Mouse (Mus musculus): ENCODE measurements around the gene Hsp90b1.
"Not testable (repeated sequence)": the region's sequence is repeated elsewhere in the genome, so short reads cannot be mapped to it uniquely, and the experiment has no call there.

Gene Hsp90b1

DNA sequence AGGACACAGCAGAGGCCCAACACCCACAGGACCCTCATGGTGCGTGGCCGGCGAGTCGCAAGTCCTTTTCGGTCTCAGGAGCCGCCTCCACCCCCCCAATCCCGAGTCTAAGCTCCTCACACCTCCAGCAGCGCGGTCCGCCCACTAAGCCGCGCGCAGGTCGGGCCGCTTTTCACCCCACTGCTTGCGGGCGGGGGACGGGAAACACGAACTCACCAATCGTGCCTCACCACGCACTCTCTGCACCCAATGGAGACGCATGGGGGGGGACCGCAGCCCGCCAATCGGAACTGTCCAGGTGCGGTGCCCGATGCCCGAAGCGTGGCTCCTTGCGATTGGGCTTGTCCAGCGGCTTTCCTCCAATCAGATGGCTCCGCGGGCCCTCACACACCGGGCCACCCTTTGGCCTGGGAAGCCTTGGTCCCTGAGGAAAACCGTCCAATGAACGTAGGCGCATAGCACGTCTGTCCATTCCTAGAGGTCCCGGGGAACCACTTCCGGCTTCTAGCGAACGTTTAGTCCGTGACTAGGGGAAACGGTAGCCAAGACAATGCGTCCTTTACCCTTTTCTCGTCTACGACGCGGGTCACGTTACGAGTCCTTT, at the start of gene Hsp90b1, which contains the start of gene Ttc41:
Hsp90b1 (minus strand) TSS at position 192 of the 604 bp plus-strand sequence.
Ttc41 (plus strand) TSS at position 494 of the 604 bp plus-strand sequence.
- DNase-seq (ENCODE audit: low spot score): peak; percentile 100

DNA sequence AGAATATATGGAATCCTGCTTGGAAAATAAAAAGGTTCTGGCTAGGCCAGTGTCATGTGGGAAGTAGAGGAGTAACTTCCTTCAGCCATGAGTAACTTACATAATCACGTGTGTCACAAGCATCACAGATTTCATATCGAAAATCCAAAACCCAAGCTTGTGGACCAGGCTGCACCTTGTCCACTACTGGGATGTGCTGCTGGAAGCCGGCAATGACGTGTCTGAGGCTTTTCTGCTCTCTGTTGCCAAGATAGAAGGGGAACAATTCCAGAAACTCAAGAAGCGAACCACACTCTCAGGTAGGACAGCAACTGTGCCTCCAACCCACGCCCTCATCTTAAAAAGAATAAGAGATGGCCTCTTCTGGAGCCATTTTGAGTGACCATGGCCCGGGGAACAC, 39.0 kb upstream of the Hsp90b1 start:
- no peak for DNase-seq (ENCODE audit: low spot score)

DNA sequence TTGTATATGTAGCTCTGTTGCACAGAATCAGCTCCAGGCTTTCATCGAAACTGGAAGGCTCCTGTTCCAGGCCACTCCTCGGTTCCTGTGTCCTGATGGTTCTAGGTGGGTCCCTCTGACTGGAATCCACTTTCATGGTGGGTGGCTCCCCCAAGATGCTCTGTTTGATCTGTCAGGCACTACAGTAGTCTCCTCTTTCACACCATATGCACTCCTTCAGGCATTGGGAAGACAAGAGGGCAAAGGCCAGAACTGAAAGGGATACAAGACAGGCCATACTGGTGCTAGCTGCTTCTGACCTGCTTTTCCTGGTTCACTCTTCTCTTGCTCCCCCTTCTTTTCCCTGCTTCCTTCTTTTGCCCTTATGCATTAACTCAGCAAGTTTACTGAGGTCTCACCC, 37.6 kb upstream of the Hsp90b1 start:
- no peak for DNase-seq (ENCODE audit: low spot score)

DNA sequence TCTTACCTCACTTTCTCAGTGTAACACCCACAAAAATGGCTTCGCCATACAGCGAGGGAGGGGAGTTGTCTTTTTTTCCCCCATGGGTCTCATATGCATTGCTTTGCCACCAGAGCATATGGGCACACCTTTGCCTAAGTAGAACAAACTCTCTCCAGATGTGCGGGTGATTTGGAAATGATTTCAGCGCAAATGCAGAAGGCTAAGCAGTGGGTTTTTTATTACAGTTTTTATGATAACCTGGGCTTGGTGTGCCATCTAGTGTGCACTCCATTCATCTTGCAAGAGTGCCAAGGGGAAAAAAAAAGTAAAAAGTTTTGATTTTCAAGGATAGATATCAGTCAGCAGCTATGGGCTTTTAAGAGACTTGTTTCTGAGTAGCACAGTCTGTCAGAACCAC, 29.7 kb upstream of the Hsp90b1 start:
- DNase-seq (ENCODE audit: low spot score): no peak

DNA sequence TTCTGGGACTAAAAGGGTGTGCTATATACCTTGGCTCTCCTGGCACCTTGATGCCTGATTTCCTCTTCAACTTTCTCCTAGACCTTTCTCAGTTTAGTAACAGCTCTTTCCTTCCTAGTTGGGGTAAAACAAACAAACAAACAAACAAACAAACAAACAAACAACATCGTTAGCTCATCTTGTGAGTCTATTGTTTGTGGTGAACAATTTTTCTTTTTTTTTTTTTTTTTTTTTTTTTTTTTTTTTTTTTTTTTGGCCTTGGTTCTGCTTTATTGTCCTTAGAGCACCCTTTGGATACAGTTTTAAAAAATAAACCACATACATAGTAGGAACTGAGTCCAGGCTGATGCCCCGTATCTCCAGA, 26.2 kb upstream of the Hsp90b1 start:
- no peak for DNase-seq (ENCODE audit: low spot score)

DNA sequence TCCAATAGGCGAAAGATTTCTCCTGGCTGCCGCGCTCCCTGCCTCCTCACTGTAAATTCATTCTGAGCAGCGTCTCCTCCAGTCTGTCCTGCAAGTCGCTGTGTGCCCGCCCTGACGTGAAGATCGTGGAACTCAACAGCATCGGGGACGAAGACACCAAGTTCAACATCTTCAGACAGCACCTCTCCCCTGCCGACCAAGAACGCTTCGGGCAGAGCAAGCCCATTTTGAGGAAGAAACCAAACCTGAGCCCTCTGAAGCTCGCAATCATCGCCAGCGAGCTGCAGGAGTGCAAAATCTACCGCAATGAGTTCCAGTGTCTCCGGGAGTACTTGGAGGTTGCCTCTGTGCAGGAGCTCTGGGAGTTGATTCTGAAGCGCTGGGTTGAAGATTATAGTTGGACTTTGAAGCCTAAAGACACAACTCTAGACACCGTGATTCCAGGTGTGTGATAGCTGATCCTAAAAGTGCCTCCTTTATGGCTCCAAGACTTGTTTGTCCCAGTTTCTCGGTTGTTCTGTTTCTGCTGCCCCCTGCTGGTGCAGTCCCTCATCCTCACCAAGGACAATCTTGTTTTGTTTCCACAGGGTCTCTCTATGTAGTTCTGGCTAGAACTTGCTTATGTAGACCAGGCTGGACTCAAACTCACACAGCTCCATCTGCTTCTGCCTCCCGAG, 25.7 kb upstream of the Hsp90b1 start:
- DNase-seq (ENCODE audit: low spot score): peak; percentile 84

DNA sequence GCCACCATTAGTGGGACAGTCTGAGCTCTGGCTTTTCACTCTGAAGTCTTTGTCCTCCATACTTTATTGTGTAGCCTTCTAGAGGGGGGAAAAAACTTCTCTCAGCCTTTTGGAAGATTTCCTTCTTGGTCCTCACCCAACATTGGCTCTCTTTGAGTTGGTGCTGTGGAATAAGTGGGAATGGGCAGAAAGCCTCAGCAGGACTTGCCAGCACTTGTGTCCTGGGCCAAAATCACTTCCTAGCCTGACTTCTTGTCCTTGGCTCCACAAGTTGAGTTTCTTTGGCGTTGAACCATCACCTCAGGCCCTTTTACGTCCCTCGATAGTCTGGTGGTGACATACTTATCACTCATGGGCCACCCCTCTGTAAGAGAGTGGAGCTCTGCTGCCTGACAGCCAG, 22.9 kb upstream of the Hsp90b1 start:
- DNase-seq (ENCODE audit: low spot score): no peak

DNA sequence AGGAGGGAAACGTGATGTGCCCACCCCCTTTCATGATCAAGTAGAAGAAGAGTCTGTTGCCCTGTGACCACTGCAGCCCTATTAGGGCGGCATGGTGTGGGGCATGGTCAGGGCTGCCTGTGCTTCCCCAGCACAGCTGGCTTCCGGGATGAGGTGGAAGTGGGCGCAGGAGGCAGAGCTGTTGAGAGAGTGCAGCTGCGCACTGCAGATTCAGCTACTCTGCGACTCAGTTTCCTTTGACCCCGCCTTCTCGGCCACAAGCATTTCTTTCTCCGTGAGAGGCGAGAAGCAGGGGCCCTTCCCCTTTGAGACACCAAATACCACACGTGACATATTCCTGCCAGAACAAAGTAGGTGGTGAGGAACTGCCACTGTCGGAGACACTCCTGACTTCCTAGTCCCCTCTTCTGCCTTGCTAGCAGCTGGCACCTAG, 22.3 kb upstream of the Hsp90b1 start:
- DNase-seq (ENCODE audit: low spot score): peak; percentile 85

DNA sequence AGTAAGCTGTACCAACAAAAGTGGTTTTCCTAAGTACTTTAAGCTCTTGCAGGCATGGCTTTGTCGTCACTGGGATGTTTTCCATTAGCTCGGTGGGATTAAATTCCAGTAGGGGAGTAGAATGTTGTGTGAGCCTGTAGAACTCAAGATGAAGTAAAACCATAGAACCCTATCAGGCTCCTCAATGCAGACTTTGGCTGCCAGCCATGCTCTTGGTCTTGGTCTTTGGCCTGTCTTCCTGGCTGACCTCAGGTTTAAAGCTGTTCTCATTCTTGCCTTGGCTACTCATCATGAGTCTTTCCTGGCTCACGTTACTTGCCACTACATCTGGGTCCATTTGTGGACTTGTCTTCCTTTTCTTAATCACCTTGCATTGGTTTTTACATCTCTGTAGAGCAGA, 6.8 kb upstream of the Hsp90b1 start:
- DNase-seq (ENCODE audit: low spot score): no peak

DNA sequence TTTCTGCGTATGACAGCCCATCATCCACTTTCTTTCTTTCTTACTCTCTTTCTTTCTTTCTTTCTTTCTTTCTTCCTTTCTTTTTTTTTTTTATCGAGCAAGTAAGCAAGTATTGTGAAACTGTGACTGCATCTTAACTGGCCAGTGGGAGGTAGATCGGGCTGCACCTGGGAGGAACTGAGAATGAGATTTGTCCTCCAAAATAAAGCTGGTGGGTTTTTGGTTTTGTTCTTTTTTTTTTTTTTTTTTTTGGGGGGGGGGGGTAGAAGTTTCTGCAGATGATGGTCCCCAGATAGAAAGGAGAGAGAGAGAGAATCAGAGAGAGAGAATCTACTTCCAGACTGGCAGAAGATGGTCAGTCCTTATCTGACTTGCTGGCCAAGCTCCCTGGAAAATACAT, 1.8 kb upstream of the Hsp90b1 start:
- DNase-seq (ENCODE audit: low spot score): no peak

DNA sequence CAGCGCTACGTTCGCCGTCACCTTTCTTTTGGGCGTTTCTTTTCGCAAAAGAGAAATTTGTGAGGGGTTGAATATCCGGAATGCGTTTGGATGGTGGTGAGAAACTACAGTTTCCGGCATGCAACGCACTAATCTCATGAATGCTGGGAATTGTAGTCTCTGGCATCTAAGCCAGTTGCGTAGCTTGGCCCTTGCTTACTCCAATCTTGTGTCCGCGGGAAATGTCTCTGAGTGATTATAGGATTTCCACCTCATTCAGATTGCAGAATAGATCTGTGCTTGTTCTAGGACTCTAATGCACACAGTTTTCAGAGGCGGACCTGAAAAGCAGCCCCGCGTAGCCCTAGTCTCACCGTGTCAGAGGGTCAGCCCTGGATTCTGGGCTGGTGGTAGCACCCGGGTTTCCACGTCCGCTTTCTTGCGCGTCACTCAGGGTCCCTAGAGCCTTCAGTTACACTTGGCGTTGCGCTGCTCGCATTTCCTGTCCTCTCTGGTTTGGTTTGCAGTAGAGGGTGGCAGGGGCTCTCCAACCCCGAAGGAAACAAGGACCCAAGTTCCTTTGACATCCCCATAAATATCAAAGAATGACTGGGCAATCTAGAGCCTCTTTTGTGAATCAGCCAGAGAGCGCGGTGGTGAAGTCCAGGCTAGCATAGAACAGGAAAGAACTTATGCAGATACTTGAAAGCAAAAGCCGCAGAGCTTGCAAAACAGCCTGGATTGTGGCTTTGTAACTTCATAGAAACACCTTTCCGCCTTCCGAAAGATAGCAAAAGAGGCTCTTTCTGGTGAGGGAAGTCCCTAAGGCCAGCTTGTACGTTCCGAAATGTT, 828 bp upstream of the Hsp90b1 start:
- DNase-seq (ENCODE audit: low spot score): peak; percentile 93

DNA sequence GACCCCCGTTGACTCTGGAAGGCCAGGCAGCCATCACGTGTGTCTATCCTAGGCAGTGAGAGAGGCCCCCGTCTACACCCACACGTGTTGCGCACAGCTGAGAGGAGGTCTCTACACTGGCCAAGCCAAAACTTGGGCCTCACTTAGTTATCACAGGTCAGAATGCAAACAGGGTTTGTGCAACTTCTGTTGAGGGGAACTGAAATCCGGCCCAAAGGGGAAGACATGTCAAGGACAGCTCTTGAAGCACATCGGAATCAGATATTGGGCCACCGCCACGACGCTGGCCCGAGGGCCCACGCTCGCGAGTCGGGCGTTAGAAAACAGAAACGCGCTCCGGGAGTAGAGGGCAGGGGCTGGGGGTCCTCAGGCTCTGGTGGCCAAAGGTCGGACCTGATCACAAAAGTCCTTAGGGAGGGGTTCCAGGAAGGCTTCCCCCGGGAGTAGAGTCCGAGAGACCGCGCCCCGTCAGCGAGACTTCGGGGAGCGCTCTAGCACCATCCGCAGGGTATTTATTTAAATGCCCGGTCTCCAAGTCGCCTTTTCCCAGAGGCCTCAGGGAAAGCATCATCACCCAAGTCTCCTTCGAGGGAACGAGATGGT, 619 bp downstream of the Hsp90b1 start:
- DNase-seq (ENCODE audit: low spot score): peak; percentile 34

DNA sequence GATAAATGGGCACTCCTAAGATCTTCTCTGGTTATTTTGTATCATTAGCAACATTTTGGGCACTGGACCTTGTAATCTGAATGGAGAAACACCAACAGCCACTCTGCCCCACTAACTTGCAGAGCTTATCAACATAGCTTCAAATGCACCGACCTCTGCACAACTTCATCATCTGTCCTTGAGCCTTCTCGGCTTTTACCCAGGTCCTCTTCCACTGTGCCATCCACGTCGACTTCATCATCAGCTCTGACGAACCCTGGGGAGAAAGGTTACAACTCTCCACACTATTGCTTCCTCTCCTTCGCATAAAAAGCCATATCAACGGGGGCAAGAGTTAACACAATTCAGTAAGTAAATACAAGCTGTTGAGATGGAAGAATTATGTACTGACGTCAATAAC, 1.2 kb downstream of the Hsp90b1 start:
- DNase-seq (ENCODE audit: low spot score): no peak

DNA sequence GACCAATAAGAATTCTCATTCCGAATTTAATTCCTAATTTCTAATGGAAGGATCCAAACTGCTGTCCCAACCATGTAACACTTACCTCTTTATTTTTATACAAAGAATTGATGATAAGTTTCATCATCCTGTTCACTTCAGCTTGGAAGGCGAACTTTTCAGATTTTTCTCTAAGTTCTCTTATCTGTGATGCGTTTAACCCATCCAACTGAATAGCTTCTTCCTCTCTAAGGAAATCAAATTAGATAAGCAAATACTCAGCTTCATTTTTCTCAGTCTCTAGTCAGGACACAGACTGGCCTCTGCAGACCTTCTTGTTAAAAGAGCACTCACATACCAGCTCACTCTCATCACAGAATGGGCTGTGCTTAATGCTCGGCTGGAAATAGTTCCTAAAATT, 1.9 kb downstream of the Hsp90b1 start:
- DNase-seq (ENCODE audit: low spot score): no peak

DNA sequence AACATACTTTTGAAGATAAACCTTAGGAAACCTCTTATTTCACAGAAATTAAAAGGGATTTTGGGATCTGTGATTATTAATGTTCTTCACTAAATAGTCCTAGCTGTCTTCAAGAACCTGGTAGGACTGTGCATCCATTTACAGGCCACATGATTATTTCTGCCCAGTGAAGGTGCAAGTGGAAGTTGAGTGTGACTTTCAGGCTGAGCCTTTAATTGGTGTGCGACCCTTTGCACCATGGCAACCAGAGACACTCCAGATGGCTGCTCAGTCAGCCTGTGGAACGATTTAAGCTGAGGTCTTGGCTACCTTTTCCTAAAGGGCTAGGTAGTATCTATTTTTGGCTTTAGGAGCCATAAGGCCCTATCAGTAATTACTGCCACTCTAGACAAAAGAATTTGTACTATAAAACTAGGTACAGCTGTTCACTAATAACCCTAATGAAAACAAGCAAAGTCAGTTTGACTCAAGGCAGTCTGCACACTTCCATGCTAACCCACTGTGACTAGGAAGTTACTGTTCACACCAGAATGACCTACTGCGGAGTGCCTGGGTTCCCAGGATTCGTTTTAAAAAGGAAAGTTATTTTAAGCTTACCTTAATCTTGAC, 2.9 kb downstream of the Hsp90b1 start:
- DNase-seq (ENCODE audit: low spot score): no peak

DNA sequence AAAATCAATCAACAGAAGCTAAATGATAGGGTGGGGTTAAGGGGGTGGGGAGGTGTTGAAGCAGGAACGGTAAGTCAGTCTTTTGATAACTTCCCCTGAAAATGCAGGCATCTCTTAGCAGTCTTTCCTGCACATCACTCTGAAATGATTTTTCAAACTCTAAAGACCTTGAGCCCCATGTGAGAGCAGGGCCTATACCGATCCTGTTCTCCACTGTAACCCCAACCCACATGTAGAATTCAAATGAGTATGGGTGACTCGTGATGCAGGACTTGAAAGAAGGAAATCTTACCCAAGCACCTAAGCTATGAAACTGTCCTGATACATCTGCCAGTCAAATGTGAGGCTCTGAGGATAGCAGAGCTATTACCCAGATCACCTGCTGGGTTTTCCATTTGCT, 4.3 kb downstream of the Hsp90b1 start:
- DNase-seq (ENCODE audit: low spot score): no peak

DNA sequence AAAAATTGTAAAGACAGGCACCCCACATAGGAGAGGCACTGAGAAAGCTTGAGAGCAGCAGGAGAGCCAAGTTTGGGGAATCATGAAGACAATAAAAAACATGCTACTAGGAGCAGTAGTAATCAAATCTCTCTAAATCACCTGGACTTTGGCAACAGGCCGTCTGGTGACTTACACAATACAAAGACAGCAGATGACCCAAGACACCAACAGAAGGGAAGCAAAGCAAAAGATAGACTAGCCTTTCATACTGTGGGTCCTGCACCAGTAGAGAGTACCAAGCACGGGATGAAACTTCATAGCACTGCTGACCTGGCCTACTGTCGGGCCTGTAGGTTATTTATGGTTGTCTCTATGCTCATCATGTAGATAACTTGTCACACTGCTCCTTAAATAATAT, 5.1 kb downstream of the Hsp90b1 start:
- DNase-seq (ENCODE audit: low spot score): no peak

DNA sequence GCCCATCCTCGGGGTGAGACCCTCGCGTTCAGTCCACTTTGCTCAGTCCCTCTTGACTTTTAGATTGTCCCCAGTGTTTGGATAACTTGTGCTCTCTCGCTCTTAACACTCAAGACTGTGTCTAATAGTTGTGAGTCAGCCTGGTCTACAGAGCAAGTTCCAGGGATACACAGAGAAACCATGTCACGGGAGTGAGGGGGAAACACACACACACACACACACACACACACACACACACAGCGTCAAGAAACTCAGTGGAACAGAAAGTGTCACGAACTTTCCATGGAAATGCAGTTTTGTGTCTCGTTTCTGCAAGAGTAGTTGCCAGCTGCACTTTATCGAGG, 19.3 kb downstream of the Hsp90b1 start:
- not testable (repeated sequence) for DNase-seq (ENCODE audit: low spot score)

DNA sequence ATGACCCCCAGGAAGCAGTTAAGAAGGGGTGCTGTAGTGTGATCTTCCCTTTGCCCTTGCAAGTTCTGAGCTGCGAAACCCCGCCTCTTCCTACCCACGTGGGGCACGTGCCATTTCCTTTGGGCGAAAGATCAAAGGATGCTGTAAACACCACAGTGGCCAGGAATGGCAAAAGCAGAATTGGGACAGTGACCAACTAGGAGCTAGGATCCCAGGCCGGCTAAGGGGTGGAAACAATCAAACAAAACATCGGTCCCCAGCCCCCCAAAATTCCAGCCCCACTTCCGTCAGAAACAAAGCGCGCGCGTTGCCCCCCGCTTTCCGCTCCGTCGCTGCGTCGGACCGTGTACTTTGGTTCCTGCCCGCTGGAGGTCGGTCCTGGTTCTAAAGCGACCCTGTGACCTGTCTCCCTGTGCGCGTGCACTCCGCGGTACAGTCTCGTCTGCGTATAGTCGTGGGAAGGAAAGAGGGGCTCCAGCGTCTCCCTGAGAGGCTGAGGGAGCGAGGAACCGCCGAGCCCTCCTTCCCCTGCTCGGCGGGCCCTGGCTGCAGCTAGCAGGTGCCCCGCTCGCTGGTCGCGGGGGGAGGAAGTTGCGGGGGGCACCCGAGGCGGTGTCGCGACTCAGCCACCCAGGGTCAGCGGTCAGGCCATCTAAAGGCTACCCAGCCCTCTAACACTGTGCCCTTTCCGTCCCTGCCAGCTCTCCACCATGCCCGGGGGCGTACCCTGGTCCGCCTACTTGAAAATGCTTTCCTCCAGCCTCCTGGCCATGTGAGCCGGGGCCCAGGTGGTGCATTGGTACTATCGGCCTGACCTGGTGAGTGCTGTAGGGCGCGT, 19.9 kb downstream of the Hsp90b1 start:
- peak; percentile 69 for DNase-seq (ENCODE audit: low spot score)

DNA sequence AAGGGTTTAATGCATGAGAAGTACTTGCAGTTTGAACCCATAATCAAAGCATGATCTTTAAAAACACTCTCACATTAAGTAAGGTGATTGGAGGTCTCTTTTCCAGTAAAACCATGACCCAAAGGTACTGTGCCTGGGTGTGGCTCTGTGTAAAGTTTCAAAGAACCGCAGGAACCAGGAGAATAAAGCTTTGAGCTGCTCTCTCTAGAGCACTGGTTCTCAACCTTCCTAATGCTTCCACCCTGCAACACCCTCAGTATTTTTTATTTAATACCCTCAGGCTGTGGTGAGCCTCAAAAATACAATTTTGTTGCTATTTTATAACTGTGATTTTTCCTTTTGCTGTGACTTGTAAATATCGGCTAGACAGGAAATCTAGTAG, 20.5 kb downstream of the Hsp90b1 start:
- not testable (repeated sequence) for DNase-seq (ENCODE audit: low spot score)

DNA sequence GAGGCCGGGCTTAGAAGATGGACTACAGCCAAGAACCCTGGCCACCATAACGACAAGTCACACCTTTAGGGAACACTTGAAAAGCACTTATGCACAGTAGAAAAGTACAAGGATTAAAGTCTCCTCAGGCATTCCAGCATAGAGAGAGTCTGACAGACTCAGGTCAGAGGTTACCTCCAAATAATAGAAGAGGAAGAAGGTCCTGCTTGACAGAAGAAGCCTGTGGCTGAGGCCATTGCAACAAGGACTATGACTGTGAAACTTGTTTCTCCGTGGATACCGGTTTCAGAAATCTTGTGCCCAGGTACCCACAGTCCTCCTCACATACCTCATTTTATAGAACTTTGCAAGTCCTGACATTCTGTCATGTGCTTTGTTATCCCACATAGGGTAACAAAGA, 34.8 kb downstream of the Hsp90b1 start:
- DNase-seq (ENCODE audit: low spot score): not testable (repeated sequence)
